Mouse (Mus musculus): ENCODE measurements around the gene Higd1a.

Gene Higd1a

DNA sequence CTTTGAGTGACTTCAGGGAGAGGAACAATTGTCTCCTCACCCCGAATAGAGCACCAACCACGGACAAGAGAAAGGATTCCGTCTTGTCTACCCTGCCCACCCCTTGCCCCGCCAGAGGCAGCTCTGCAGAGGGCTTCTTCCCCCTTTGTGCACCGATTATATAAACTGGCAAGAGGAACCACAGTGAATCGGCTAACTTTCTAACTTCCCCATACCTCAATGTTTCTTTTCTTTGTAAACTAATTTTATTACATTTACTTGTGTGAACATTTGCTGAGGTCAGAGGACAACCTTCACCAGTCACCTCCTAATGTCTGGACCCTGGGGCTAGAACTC, at the start of gene Higd1a:
Higd1a (minus strand) TSS at position 210 of the 336 bp plus-strand sequence.
- no peak for DNase-seq

DNA sequence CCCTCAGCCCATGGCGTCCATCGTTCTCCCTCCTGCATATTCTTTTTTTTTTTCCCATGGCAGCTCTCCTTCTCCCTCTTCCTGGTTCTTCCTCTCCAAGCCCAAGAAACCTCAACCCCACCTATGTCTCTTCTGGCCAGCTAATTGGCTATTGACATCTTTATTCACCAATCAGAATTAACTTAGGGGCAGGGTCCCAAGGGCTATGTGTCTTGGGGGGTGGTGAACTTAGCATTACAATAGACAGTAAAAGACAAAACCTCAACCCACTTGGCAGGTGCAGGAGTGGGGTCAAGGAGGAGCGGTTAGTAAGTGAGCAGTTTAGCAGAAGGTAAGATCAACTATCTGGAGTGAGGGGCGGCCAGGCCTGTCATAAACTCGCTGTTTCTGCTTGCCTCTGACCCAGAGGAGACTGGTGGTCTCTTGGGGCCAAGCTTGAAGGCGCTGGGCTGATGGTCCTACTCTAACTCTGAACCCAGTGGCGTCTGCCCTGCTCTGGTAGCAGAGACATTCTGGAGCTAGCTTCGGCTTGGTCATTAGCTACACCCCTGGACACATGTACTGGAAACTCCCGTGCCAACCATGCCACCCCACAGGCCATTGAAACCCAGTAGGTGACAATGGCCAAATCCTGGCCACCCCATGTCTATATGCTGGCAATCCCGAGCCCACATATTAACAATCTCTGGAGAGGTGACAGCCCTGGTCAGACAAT, 49.4 kb upstream of the Higd1a start:
- DNase-seq: no peak

- no peak for DNase-seq
Measured at GRCm38 (mm10) chr9:121906456-121906855, 48.3 kb upstream of the Higd1a start.

GRCm38 (mm10) chr9:121905556-121906185, 47.5 kb upstream of the Higd1a start:
- no peak for DNase-seq

DNA sequence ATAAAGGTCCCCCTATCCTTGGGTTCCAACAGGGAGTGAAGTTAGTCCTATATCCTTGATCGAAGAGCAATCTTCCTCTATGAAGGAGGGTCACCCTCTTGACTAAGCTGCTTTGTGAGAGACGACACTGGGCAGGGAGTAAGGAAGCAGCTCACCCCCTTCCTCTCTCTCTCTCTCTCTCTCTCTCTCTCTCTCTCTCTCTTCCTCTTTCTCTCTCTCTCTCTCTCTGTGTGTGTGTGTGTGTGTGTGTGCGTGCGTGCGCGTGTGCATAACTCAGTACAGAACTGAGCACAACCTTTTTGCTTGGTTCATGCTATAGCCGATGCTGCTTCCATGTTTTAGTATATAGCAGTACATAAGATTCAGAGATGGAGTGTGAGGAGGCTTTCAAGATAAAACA, 46.8 kb upstream of the Higd1a start:
- DNase-seq: no peak

- no peak for DNase-seq
Measured at GRCm38 (mm10) chr9:121904319-121904718, 46.2 kb upstream of the Higd1a start.

GRCm38 (mm10) chr9:121903476-121904305, 45.5 kb upstream of the Higd1a start:
- no peak for DNase-seq

DNA sequence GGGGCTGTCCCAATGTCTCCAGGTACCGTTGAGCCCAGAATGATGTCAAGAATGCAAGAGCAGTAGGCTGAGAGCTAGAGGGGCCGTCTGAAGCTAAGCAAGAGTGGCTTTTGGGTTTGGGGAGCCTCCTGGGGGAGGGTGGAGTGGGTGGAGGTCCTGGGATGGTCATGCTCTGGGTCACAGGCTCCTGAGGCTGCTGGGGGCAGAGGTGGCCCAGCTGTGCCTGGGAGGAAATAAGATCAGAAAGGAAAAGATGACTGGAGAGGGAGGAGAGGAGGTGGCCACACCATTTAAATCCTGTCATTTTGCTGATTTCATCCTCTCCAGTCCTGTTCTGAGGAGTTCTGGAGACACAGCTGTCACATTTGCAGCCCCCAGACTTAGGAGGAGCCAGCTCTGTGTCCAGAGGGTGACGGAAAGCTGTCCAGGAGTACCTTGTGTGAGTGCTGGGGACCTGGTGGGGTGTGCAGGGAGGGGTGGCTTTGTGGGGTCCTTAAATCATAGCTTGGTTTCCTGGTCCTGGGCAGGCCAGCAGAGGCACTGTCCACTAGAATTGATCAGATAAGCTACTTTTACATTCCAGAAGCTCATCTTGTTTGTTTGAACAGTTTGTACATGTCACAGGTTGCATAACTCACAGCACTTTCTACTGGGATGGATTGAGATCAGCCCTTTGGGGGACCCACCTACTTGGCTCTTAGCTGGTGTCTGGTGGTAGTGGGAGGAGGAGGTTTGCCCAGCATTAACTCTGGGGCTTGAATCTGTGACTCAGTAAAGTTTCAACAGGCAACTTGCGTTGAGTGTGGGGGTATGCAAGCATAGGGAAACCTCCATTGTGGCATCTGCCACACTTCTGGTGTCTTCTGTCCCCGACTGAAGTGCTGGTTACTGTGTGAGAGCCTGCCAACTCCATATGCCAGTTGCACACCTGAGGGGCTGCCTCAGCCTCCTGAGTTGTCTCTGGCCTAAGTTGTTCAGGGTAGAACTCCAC, 43.8 kb upstream of the Higd1a start:
- no peak for DNase-seq

DNA sequence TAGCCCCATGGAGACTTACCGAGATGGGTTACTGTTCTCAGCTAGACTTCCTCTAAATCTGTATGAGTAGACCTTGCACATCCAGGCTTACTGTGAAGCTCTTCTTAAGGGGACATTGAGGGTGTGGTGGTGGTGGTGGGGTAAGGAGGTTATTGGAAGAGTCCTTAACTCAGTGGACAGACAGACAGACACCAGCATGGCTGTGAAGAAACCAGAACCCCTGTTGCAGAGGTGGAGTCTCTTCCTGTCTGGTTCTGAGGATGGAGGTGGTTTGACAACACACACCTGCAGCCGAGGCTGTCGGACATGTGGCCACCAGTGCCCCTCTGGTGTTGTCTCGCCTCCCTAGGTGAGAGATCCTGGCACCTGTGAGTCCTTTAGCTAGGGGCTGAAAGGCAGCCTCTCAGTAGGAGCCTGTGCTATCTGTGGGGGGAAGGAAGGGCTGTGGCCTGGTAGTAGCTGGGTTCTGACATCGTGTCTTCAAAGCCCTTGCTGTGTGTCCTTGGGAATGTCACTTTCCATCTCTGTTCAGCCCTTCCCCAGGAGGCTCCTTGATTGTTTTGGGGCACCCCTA, 42.2 kb upstream of the Higd1a start:
- no peak for DNase-seq

- DNase-seq: no peak
Measured at GRCm38 (mm10) chr9:121899306-121899705, 41.1 kb upstream of the Higd1a start.

GRCm38 (mm10) chr9:121898245-121898644, 40.1 kb upstream of the Higd1a start, which contains the start of gene Ackr2:
Gene Ackr2, plus strand, starts transcription at chr9:121898355.
- no peak for DNase-seq

DNA sequence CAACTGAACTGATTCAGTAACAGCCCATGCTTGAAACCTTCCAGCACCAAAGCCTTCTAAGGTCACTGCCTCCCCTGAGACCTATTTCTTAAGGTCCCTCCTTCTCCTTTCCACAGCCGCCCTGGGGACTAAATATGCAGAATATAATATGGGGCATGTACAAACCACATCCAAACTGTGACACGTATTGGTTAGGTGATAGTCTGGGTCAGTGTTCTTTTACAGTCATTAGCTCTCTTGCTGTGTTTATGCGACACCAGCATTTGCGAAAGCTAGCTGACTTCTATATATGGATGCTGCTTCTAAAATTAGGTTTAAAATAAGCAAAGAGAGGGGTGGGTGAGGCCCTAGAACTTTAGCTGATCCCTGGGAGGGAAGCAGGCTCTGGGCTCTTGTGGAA, 38.7 kb upstream of the Higd1a start:
- no peak for DNase-seq

DNA sequence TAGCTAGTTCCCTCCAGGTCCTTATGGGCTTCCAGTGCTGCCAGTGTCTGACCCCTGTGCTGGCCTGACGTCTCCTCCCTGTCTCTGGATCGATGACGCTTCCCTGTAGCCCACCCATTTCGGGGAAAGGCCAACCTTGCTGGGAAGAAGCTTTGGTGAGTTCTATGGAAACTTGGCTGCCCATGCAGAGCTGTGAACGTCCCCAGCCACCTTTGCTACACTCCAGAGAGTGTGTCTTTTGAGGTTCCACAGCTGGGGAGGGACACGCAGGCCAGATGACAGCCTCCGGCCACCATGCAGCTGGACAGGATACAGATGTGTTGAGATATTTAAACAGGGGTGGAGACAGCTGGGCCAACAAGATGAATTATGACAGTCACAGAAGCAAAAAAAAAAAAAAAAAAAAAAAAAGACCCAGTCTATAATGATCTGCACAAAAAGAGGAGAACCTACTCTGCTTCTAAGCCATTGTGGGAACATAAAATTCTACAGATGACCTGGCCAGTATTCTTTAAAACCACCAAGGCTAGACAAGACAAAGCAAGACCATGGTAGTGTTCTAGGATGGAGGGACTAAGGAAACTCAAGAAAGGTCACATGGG, 37.3 kb upstream of the Higd1a start:
- no peak for DNase-seq

GRCm38 (mm10) chr9:121894447-121894846, 36.3 kb upstream of the Higd1a start:
- no peak for DNase-seq

- DNase-seq: no peak
Measured at GRCm38 (mm10) chr9:121892057-121892687, 34.0 kb upstream of the Higd1a start.

DNA sequence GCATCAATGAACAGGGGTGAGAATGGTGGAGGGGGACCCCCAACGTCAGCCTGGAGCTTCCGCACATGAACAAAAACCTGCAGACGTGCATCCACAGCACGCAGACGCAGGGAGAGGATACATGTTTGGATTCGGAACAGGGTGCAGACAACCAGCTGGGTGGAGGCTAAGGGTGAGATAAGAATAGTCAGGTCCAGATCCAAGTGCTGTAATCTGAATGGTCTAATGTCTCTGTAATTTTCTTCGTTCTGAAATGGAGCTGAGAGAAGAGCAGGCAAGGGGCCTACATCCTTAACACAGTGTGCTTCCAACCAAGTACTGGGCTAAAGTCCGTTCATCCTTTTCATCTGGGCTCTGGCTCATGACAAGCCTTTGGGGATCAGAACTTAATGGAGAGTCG, 33.1 kb upstream of the Higd1a start:
- DNase-seq: no peak

- DNase-seq: peak; percentile 48
Measured at GRCm38 (mm10) chr9:121890441-121890941, 32.3 kb upstream of the Higd1a start.

GRCm38 (mm10) chr9:121889927-121890440, 31.8 kb upstream of the Higd1a start:
- DNase-seq: no peak

DNA sequence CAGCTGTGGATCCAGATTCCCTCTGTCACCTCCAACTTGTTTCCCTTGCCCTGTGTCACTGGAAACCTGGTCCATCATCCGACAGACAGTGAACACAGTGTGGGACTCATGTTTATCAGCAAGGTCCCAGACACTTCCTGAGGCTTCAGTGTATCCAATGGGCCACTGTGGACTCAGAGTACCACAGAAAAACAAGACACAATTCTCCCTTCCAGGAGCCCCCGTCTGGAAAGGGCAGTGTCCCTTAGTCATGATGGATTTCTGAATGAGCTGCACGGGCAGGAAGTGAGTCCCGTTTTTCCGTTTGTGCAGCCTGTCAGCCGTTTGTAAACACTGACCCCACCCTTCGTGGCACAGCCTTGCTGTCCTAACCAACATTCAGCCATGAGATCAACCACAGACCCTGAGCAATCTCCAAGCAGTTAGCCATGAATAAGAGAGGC, 23.9 kb upstream of the Higd1a start:
- no peak for DNase-seq

GRCm38 (mm10) chr9:121881301-121881700, 23.1 kb upstream of the Higd1a start:
- no peak for DNase-seq

- peak; percentile 76 for DNase-seq
Measured at GRCm38 (mm10) chr9:121880840-121881239, 22.7 kb upstream of the Higd1a start.
